Mouse (Mus musculus) midbrain, embryonic 16.5 days (tissue): ENCODE data around the gene Tomm70a. TPM values are rescaled to one million over a fixed set of nuclear protein-coding genes. Genes with fewer than 3 reads are reported as not detected.

ENCODE experiments used
- ATAC-seq: fragments of 200-750 bp; cut with Nextera tagmentation; 2 replicates; pipeline ENCODE4 v1.8.0; 2017; ENCODE audit warnings: moderate TSS enrichment
- H3K27ac ChIP-seq: fragments of 300-500 bp; sonication (generic); 2 replicates; pipeline ENCODE4 v1.5.1; 2014; ENCODE audit warnings: mild to moderate bottlenecking, low read length, mixed read lengths
- H3K27me3 ChIP-seq: fragments of 300-500 bp; sonication (generic); 2 replicates; pipeline ENCODE4 v1.6.1; 2014; ENCODE audit warnings: low read depth, low read length, mixed read lengths; ENCODE audit not compliant: control insufficient read depth, insufficient read depth
- H3K36me3 ChIP-seq: fragments of 300-500 bp; sonication (generic); 2 replicates; pipeline ENCODE4 v1.6.1; 2014; ENCODE audit warnings: mild to moderate bottlenecking, low read length, moderate library complexity, mixed read lengths; ENCODE audit not compliant: control insufficient read depth, insufficient read depth
- H3K4me1 ChIP-seq: fragments of 300-500 bp; sonication (generic); 2 replicates; pipeline ENCODE4 v1.6.1; 2014; ENCODE audit warnings: mild to moderate bottlenecking, low read length, mixed read lengths; ENCODE audit not compliant: control insufficient read depth, insufficient read depth
- H3K4me2 ChIP-seq: fragments of 300-500 bp; sonication (generic); 2 replicates; pipeline ENCODE4 v1.6.1; 2014; ENCODE audit warnings: mild to moderate bottlenecking, low read length, mixed read lengths
- H3K4me3 ChIP-seq: fragments of 300-500 bp; sonication (generic); 2 replicates; pipeline ENCODE4 v1.5.1; 2014; ENCODE audit warnings: low read depth, mild to moderate bottlenecking, low read length, moderate library complexity, mixed read lengths
- H3K9ac ChIP-seq: fragments of 300-500 bp; sonication (generic); 2 replicates; pipeline ENCODE4 v1.6.1; 2014; ENCODE audit warnings: low read depth, low read length, mixed read lengths
- H3K9me3 ChIP-seq: fragments of 300-500 bp; sonication (generic); replicated peaks from 2 replicates; pipeline ENCODE4 v1.6.1; 2014; ENCODE audit warnings: mild to moderate bottlenecking, low read length, mixed read lengths; ENCODE audit not compliant: control insufficient read depth, poor library complexity, severe bottlenecking
- WGBS: fragments of 180-500 bp; shearing (Covaris S2); extraction: QIAGEN DNeasy Blood & Tissue Kit; methylation state at CpG from one replicate; pipeline ENCODE4 v1.1.7; 2014; 5-methylcytosine and 5-hydroxymethylcytosine counted together
- polyA plus RNA-seq: library from polyadenylated mRNA; unstranded; fragments of >200 nt; fragmentation: Nextera tagmentation; extraction: Ambion mirVana; gene quantifications from 2 replicates; pipeline ENCODE4 v1.2.1, GENCODE M21; 2015

The Tomm70a gene
- polyA plus RNA-seq, 1 experiment from 2014 or later = 63.0 TPM

GRCm38 (mm10) chr16:57131544-57131943, 10.0 kb downstream of the Tomm70a start:
- H3K36me3 ChIP-seq = peaks cover 2% of the 10 kb centered on the region; the same call in 1 of the 2 replicates
- no peak overlapping the region for H3K4me2 ChIP-seq
- H3K9ac ChIP-seq = no peak overlapping the region
- WGBS = 54% methylated on average over 4 of the region's 4 CpGs
- no peak for ATAC-seq
- no peak overlapping the region for H3K27ac ChIP-seq
- no peak overlapping the region for H3K4me3 ChIP-seq
- 0 out of 2 replicates have a peak, but pooled peaks cover 8% of the 10 kb centered on the region for H3K4me1 ChIP-seq
- H3K27me3 ChIP-seq = no peaks in the 10 kb centered on the region
- no peaks in the 10 kb centered on the region for H3K9me3 ChIP-seq

GRCm38 (mm10) chr16:57132326-57132725, 10.8 kb downstream of the Tomm70a start:
- Histone ChIP-seq H3K4me3 (no peak overlapping the region), H3K27me3 (no peaks in the 10 kb centered on the region), H3K36me3 (peaks cover 2% of the 10 kb centered on the region; the same call in 1 of the 2 replicates), H3K9ac (no peak overlapping the region), H3K4me1 (0 out of 2 replicates have a peak, but pooled peaks cover 8% of the 10 kb centered on the region), H3K4me2 (no peak overlapping the region), H3K9me3 (no peaks in the 10 kb centered on the region), H3K27ac (no peak overlapping the region)
- 97% methylated on average over 1 of the region's 1 CpGs for whole genome bisulfite sequencing
- ATAC-seq = no peak

GRCm38 (mm10) chr16:57133611-57134010, 12.1 kb downstream of the Tomm70a start:
- no peak overlapping the region for H3K4me3 ChIP-seq
- peaks cover 6% of the 10 kb centered on the region for H3K36me3 ChIP-seq
- H3K27ac ChIP-seq = no peak overlapping the region
- no peaks in the 10 kb centered on the region for H3K27me3 ChIP-seq
- no peaks in the 10 kb centered on the region for H3K9me3 ChIP-seq
- WGBS = 96% methylated on average over 6 of the region's 6 CpGs
- H3K4me2 ChIP-seq = no peak overlapping the region
- no peak for ATAC-seq
- 0 out of 2 replicates have a peak, but pooled peaks cover 8% of the 10 kb centered on the region for H3K4me1 ChIP-seq
- no peak overlapping the region for H3K9ac ChIP-seq

GRCm38 (mm10) chr16:57144741-57145140, 23.2 kb downstream of the Tomm70a start:
- no peaks in the 10 kb centered on the region for H3K4me1 ChIP-seq
- H3K4me3 ChIP-seq = no peak overlapping the region
- H3K27me3 ChIP-seq = no peaks in the 10 kb centered on the region
- no peaks in the 10 kb centered on the region for H3K9me3 ChIP-seq
- H3K27ac ChIP-seq = no peak overlapping the region
- H3K4me2 ChIP-seq = no peak overlapping the region
- WGBS = 92% methylated on average over 5 of the region's 5 CpGs
- no peak for ATAC-seq
- H3K36me3 ChIP-seq = peaks cover 26% of the 10 kb centered on the region
- no peak overlapping the region for H3K9ac ChIP-seq

GRCm38 (mm10) chr16:57151437-57151836, 29.9 kb downstream of the Tomm70a start:
- Histone ChIP-seq H3K27ac (no peak overlapping the region), H3K4me3 (no peak overlapping the region), H3K9me3 (no peaks in the 10 kb centered on the region), H3K4me1 (no peaks in the 10 kb centered on the region), H3K4me2 (no peak overlapping the region), H3K36me3 (peaks cover 26% of the 10 kb centered on the region), H3K27me3 (no peaks in the 10 kb centered on the region), H3K9ac (no peak overlapping the region)
- no peak for ATAC-seq
- WGBS = 92% methylated on average over 4 of the region's 4 CpGs

GRCm38 (mm10) chr16:57155899-57156298, 34.4 kb downstream of the Tomm70a start:
- Histone ChIP-seq H3K4me2 (no peak overlapping the region), H3K9me3 (no peaks in the 10 kb centered on the region), H3K4me1 (no peaks in the 10 kb centered on the region), H3K4me3 (no peak overlapping the region), H3K27ac (no peak overlapping the region), H3K36me3 (peaks cover 21% of the 10 kb centered on the region), H3K27me3 (no peaks in the 10 kb centered on the region), H3K9ac (no peak overlapping the region)
- no peak for ATAC-seq

GRCm38 (mm10) chr16:57157076-57157475, 35.6 kb downstream of the Tomm70a start:
- no peak overlapping the region for H3K27ac ChIP-seq
- no peak overlapping the region for H3K9ac ChIP-seq
- peaks cover 20% of the 10 kb centered on the region for H3K36me3 ChIP-seq
- 89% methylated on average over 4 of the region's 4 CpGs for WGBS
- ATAC-seq = 0 out of 2 replicates have a peak, but pooled peaks have one; percentile 30
- no peaks in the 10 kb centered on the region for H3K4me1 ChIP-seq
- H3K4me2 ChIP-seq = no peak overlapping the region
- H3K27me3 ChIP-seq = no peaks in the 10 kb centered on the region
- H3K9me3 ChIP-seq = no peaks in the 10 kb centered on the region
- no peak overlapping the region for H3K4me3 ChIP-seq

- H3K4me2 ChIP-seq = no peak overlapping the region
- no peak for ATAC-seq
- H3K9me3 ChIP-seq = no peaks in the 10 kb centered on the region
- H3K9ac ChIP-seq = no peak overlapping the region
- no peaks in the 10 kb centered on the region for H3K4me1 ChIP-seq
- H3K4me3 ChIP-seq = no peak overlapping the region
- WGBS = 84% methylated on average over 4 of the region's 4 CpGs
- H3K36me3 ChIP-seq = peaks cover 20% of the 10 kb centered on the region
- no peaks in the 10 kb centered on the region for H3K27me3 ChIP-seq
- H3K27ac ChIP-seq = no peak overlapping the region
Observed at GRCm38 (mm10) chr16:57157728-57158127, 36.2 kb downstream of the Tomm70a start.

- Histone ChIP-seq H3K27me3 (no peaks in the 10 kb centered on the region), H3K4me1 (no peaks in the 10 kb centered on the region), H3K4me3 (no peak overlapping the region), H3K9me3 (no peaks in the 10 kb centered on the region), H3K36me3 (peaks cover 12% of the 10 kb centered on the region), H3K9ac (no peak overlapping the region), H3K4me2 (no peak overlapping the region), H3K27ac (no peak overlapping the region)
- no peak for ATAC-seq
- 69% methylated on average over 7 of the region's 7 CpGs for WGBS
Observed at GRCm38 (mm10) chr16:57159835-57160234, 38.3 kb downstream of the Tomm70a start.
